Mouse (Mus musculus) hematopoietic multipotent progenitor cell, adult 10-12 weeks (in vitro differentiated cells): ENCODE results near the gene Rasl10a. TPM values are rescaled to one million over a fixed set of nuclear protein-coding genes. Genes with fewer than 3 reads are reported as not detected.

ENCODE experiments used
- polyA plus RNA-seq: library from polyadenylated mRNA; stranded (reverse); fragments of >175 nt; gene quantifications from 2 replicates; pipeline ENCODE4 v1.2.3, GENCODE M21; 2012; ENCODE audit warnings: low replicate concordance

Rasl10a gene
- 0.39 and 0.66 TPM in 2 replicates for polyA plus RNA-seq

DNA sequence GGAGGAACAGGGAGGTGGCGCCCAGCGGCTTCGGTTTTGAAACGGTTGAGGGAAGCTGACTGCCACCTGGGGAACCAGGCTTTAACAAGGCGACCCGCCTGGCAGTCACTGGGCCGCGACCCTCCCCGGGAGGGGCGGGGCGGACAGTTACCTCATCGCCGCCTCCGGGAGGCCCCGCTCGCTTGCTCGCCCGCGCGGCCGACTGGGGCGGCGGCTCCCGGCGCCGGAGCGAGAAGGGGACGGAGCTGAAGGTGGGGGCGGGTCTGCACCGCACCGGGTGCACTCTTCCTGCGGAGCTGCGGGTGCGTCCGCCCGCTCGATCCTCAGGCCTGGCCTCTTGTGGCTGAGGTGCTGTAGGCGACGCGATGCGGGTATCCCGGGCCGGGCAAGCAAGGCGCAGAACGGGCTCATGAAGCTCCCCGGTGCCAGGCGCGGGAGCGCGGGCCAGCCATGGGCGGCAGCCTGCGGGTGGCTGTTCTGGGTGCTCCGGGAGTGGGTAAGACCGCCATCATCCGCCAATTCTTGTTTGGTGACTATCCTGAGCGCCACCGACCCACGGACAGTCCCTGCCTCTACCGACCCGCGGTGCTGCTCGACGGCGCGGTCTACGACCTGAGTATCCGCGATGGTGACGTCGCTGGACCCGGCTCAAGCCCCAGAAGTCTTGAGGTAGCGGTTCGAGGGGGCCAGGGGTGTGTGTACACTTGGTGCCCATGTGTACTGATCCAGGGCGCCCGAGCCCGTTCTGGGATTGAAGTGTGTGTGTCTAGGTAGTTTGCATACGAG lies at the start of gene Rasl10a:
Gene Rasl10a, plus strand, starts transcription at position 273 of the 786 bp plus-strand sequence.

DNA sequence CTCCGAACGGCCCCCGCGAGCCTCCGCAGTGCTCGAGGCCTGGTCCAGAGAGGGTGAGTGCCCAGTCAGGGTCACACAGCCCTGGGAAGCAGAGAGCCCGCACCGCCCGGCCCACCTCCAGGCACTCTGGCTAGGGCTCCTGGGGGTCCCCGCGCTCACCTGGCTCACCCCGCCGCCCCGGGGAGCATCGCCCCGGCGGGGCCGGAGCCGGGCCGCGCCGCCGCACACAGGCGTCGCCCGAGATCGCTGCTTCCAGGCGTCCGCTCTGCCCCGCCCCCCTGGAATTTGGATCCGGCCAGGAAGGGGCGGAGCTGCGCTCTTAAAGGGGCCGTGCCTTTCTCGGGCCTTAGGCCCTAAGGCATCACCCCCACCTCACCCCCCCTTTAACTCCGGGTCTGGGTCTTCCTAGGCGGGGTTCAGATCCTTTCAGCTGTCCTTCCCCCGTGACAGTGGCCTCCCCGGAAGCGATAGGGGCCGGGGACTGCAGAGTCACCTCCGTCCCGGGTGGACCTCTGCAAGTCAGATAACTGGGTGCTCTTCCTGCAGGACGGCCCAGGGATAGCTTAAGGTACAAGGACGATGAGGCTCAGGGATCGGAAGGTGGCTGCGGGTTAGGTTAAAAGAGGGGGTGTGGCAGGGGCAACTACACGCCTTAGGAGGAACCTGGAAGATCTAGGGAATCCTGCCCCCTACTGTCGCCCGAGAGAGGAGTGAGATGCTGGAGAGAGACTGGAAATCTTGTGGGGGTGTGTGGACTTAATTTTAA lies 7.3 kb downstream of the Rasl10a start, which contains the start of gene Gas2l1:
Gene Gas2l1, minus strand, starts transcription at position 272 of the 766 bp plus-strand sequence.

GRCm38 (mm10) chr11:5098736-5099542 lies 41.0 kb downstream of the Rasl10a start, which contains the start of the genes Rhbdd3 and Ewsr1:
TSS of gene Rhbdd3 (plus strand) at chr11:5098926.
TSS of gene Ewsr1 (minus strand) at chr11:5099266.

Other genes starting within 250 kb of the Rasl10a start
- gene Nf2, start 208.6 kb upstream of the Rasl10a start, polyA plus RNA-seq: 32.0 and 79.3 TPM in 2 replicates
- gene Nipsnap1, start 184.2 kb upstream of the Rasl10a start, polyA plus RNA-seq: 5.7 and 19.6 TPM in 2 replicates
- 3.2 and 5.9 TPM in 2 replicates for gene Thoc5, start 162.8 kb upstream of the Rasl10a start, polyA plus RNA-seq
- 1.3 and 1.5 TPM in 2 replicates for gene Nefh, start 110.1 kb upstream of the Rasl10a start, polyA plus RNA-seq
- gene Ap1b1, start 71.3 kb upstream of the Rasl10a start, polyA plus RNA-seq: 26.9 and 62.0 TPM in 2 replicates
- gene Gas2l1, start 7.2 kb downstream of the Rasl10a start, polyA plus RNA-seq: 13.4 and 30.5 TPM in 2 replicates
- 14.5 and 15.6 TPM in 2 replicates for gene Rhbdd3, start 40.8 kb downstream of the Rasl10a start, polyA plus RNA-seq
- gene Ewsr1, start 41.1 kb downstream of the Rasl10a start, polyA plus RNA-seq: 564 and 719 TPM in 2 replicates
- gene Emid1, start 94.1 kb downstream of the Rasl10a start, polyA plus RNA-seq: 25.0 and 51.2 TPM in 2 replicates
- gene Kremen1, start 203.4 kb downstream of the Rasl10a start, polyA plus RNA-seq: 14.8 and 23.8 TPM in 2 replicates